Comparison of ENCODE assay signal across 8 mouse cellular contexts in the genomic region with DNA sequence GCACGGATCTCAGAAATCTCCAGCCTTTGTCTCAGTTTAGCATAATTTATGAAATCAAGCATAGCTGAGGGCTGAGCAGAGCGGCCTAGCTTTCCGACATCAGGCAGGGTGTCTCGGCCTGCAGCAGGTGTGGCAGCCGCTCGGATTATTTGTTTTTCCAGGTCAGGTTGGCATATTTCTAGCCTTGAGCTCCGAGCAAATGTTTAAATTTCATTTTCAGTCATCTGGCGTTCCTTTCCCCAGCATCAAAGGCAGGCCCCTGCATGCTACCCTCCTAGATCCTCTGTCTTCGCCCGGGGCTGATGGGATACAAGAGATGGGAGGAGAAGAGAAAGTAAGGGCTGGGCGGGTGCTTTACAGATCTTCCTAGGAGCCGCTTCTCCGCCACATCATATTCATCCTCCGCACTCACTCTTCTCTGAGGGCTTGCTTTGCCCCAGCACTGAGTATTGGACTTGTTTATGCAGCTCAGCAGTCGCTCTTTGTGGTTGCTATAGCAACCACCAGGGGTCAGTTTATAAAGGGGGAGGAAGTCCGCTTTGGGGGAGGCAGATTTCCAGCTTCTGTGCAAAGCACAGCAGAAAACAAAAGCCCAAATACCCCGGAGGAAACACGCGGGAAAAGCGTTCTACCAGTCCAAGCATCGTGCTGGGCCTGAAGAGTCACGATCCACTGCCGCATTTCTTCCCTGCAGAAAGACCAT.
A peak's percentile ranks its signal among the peaks of the same experiment; 100 is the strongest.
DNase-seq lines count a peak whose midpoint lies in the region; ATAC-seq and TF ChIP-seq lines count a peak whose summit lies in the region.

No protein-coding gene starts in this region.

- H3K4me1 ChIP-seq in hindbrain, embryonic 16.5 days (ENCODE audit: control insufficient read depth, insufficient read depth, low read depth, low read length), result peaks cover 10% of the 10 kb centered on the region

- WGBS in hindbrain, embryonic 16.5 days, result 3% methylated on average over 23 of the region's 23 CpGs

- H3K27me3 ChIP-seq in hindbrain, embryonic 16.5 days (replicated peaks; ENCODE audit: control insufficient read depth, insufficient read depth, low read length), result no peaks in the 10 kb centered on the region

- no peak overlapping the region for H3K4me3 ChIP-seq in hindbrain, embryonic 16.5 days (ENCODE audit: low read length)
- H3K4me3 ChIP-seq in left cerebral cortex, adult 2 months, result no peak overlapping the region

- no peaks in the 10 kb centered on the region for H3K9me3 ChIP-seq in hindbrain, embryonic 16.5 days (ENCODE audit: control insufficient read depth, low read length)

- peak; percentile 90 for ATAC-seq in hindbrain, embryonic 16.5 days

- no peak for TF ChIP-seq CTCF in left cerebral cortex, adult 2 months (IDR thresholded peaks at IDR 0.05)

- H3K36me3 ChIP-seq in hindbrain, embryonic 16.5 days (ENCODE audit: control insufficient read depth, insufficient read depth, low read length), result no peaks in the 10 kb centered on the region

- H3K4me2 ChIP-seq in hindbrain, embryonic 16.5 days (ENCODE audit: low read length), result peak overlapping the region; percentile 47

- peak overlapping the region; percentile 39; the same call in 1 of the 2 replicates for H3K9ac ChIP-seq in hindbrain, embryonic 16.5 days (ENCODE audit: low read depth, low read length)

- intact Hi-C loops in left cerebral cortex, adult 2 months (cut with DNase I), result no loop called here

- peak; percentile 22 for DNase-seq in 416B (ENCODE audit: low read depth)
- DNase-seq in cerebellum, adult 9-11 months, result peak; percentile 40
- DNase-seq in frontal cortex, postnatal 25 days (ENCODE audit: low spot score in 2 of 2), result peak; percentile 9 to 23
- DNase-seq in left cerebral cortex, adult 2 months (ENCODE audit: extremely low spot score in 1 of 2, low spot score in 2 of 2), result peak; percentile 28 to 46
- peak; percentile 64 for DNase-seq in lung, postnatal 14 days
- peak; percentile 40 for DNase-seq in right cerebral cortex, postnatal 4 days
- DNase-seq in thymus, postnatal 10 days (ENCODE audit: low spot score in 2 of 2), result no peak

- H3K27ac ChIP-seq in hindbrain, embryonic 16.5 days (ENCODE audit: low read depth, low read length), result peak overlapping the region; percentile 72
- peak overlapping the region; percentile 83 for H3K27ac ChIP-seq in left cerebral cortex, adult 2 months

Comparison
In these comparisons a context has a peak if more than half of its experiments do, and no peak if none do; other contexts are left out.
1. DNase-seq: peak in 416B (single experiment), cerebellum, adult 9-11 months (single experiment), frontal cortex, postnatal 25 days (2 of 2), left cerebral cortex, adult 2 months (2 of 2), lung, postnatal 14 days (single experiment) and right cerebral cortex, postnatal 4 days (single experiment); none in thymus, postnatal 10 days (0 of 2).